Mouse (Mus musculus): ENCODE data around the gene Ddx42. TPM values are rescaled to one million over a fixed set of nuclear protein-coding genes. Genes with fewer than 3 reads are reported as not detected.

Gene Ddx42
- total and polyA plus RNA-seq, 2 experiments from 2014 or later: 34.1 to 61.9 TPM

DNA sequence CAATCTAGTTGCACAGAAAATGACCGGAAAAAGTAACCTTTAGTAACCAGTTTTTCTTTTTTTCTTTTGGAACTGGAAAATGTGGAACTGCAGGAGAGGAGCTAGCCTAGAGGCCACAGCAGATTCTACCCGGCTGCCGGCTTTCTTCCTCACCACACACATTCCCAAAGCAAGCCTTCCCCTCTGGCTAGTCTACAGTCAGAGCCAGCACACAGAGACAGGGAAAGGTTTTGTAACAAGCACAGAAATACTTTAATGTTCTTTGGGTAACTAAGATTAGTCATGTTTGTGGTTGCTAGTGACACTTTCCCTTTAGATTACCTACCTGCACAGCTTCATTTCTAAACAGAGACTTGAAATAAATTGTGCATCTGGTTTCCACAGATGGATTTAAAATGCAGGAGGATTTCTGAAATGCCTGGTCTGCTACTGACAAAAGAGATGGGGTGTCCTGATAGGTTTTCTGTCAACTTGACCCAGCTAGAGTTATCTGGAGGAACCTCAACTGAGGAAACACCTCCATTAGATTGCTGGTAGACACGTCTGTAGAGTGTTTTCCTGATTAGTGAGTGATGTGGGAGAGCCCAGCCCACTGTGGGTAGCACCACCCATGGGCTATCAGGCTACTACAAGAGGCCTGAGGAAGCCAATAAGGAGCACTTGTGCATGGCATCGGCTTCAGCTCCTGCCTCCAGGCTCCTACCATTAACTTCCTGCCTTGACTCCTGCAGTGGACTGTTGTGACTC is 38.5 kb upstream of the Ddx42 start:
- 78% methylated on average over 5 of the region's 5 CpGs for WGBS
- no peak overlapping the region for H3K4me3 ChIP-seq (ENCODE audit: low read length)
- H3K27ac ChIP-seq: no peak overlapping the region
- no peaks in the 10 kb centered on the region for H3K4me1 ChIP-seq (ENCODE audit: insufficient read depth, low read length)
- no peak overlapping the region for H3K4me2 ChIP-seq (ENCODE audit: low read depth, low read length)
- H3K36me3 ChIP-seq (ENCODE audit: insufficient read depth, low read length): 0 out of 2 replicates have a peak, but pooled peaks cover 4% of the 10 kb centered on the region
- TF ChIP-seq CTCF (IDR thresholded peaks at IDR 0.05; ENCODE audit: low read depth): no peak
- no peaks in the 10 kb centered on the region for H3K27me3 ChIP-seq (ENCODE audit: insufficient read depth, low read length)
- ATAC-seq (no peak), DNase-seq (ENCODE audit: low spot score) (no peak)
- H3K9ac ChIP-seq (replicated peaks; ENCODE audit: low read length): no peak overlapping the region
- no peaks in the 10 kb centered on the region for H3K9me3 ChIP-seq (ENCODE audit: low read length)

DNA sequence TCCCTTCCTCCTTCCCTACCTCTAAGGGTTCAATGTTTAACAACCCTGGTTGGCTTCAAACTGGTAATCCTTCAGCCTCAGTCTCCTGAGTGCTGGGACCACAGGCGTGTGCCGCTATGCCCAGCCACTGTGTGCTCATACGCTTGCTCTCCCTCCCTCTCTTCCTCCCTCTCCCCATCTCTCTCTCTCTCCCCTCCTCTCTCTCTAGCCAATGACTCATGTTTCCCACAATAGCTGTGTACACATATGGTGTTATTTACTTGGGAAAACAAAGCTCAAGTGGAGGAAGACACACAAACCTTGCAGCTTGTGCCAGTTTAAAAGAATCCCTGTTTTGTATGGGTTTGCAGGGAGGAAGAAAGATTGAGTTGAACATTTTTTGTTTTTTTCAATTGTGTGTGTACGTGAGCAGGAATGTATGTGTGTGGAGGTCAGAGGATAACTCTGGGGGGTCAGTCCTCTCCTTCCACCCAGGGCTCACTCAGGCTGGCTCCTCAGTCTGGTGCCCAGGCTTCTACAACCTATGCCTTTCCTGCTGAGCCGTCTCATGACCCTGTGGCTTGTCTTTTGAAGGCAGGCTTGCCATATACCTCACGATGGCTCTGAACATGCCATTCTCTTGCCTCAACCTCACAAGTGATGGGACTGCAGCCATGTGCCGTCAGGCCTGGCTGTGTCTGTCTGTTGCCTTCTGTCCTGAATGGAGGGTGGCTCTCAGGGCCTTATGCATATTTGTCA is 36.8 kb upstream of the Ddx42 start:
- DNase-seq (ENCODE audit: low spot score) (no peak), ATAC-seq (no peak)
- H3K9ac ChIP-seq (replicated peaks; ENCODE audit: low read length): no peak overlapping the region
- H3K4me1 ChIP-seq (ENCODE audit: insufficient read depth, low read length): no peaks in the 10 kb centered on the region
- H3K27ac ChIP-seq: no peak overlapping the region
- no peak overlapping the region for H3K4me2 ChIP-seq (ENCODE audit: low read depth, low read length)
- no peak for TF ChIP-seq CTCF (IDR thresholded peaks at IDR 0.05; ENCODE audit: low read depth)
- H3K27me3 ChIP-seq (ENCODE audit: insufficient read depth, low read length): no peaks in the 10 kb centered on the region
- no peak overlapping the region for H3K4me3 ChIP-seq (ENCODE audit: low read length)
- H3K36me3 ChIP-seq (ENCODE audit: insufficient read depth, low read length): 0 out of 2 replicates have a peak, but pooled peaks cover 4% of the 10 kb centered on the region
- no peaks in the 10 kb centered on the region for H3K9me3 ChIP-seq (ENCODE audit: low read length)
- 77% methylated on average over 7 of the region's 7 CpGs for WGBS

DNA sequence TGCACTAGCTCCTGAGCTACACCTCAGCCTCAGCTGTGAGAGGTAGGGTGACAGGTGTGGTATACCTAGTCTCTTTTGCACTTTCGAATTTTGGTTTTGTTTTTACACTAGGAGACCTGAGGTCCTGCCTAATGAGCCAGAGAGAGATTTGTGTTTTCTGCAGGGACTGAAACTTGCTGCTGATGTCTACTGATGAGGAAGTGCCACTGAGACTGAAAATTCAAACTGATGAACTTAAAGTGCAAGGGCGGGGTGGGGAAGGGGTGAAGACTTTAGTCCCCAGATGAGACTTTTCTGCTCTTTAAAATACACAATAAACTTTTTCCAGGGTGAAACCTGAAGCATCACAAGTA is 36.3 kb upstream of the Ddx42 start:
- no peak overlapping the region for H3K4me3 ChIP-seq (ENCODE audit: low read length)
- ATAC-seq: no peak
- DNase-seq (ENCODE audit: low spot score): no peak
- no peak overlapping the region for H3K27ac ChIP-seq
- H3K9me3 ChIP-seq (ENCODE audit: low read length): no peaks in the 10 kb centered on the region
- 0 out of 2 replicates have a peak, but pooled peaks cover 4% of the 10 kb centered on the region for H3K36me3 ChIP-seq (ENCODE audit: insufficient read depth, low read length)
- TF ChIP-seq CTCF (IDR thresholded peaks at IDR 0.05; ENCODE audit: low read depth): no peak
- H3K4me1 ChIP-seq (ENCODE audit: insufficient read depth, low read length): no peaks in the 10 kb centered on the region
- H3K4me2 ChIP-seq (ENCODE audit: low read depth, low read length): no peak overlapping the region
- H3K27me3 ChIP-seq (ENCODE audit: insufficient read depth, low read length): no peaks in the 10 kb centered on the region
- no peak overlapping the region for H3K9ac ChIP-seq (replicated peaks; ENCODE audit: low read length)
- WGBS: 89% methylated on average over 2 of the region's 2 CpGs

DNA sequence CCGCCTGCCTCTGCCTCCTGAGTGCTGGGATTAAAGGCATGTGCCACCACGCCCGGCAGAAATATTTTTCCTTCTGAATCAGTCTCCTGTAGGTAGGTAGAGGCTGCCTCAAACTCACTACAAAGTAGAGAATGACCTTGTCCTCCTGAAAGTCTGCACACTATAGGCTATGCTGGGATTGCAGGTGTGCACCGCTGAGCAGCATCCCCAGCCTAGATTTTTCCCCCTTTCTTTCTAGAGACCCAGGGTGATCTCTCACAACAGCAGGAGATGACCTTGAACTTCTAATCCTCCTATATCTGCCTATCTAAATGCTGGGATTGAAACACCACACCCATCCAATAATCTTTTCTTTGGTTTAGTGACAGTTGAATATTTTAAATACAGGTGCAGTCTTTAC is 29.4 kb upstream of the Ddx42 start:
- H3K27ac ChIP-seq: no peak overlapping the region
- WGBS: 96% methylated on average over 4 of the region's 4 CpGs

DNA sequence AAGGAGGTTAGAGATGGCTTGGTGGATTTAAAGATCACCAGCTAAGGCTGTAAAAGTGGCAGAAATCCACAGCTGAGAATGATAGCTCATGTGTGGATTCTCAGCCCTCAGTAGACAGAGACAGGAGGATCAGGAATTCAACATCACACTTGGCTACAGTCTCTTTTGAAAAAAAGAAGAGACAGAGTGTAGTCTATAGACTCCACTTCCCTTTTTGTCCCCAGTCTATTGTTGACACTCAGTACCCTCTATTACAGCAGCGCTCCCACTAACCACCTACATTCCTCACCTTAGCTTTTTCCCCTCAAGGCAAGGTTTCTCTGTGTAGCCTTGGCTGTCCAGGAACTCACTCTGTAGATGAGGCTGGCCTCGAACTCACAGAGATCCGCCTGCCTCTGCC is 25.0 kb upstream of the Ddx42 start:
- no peak overlapping the region for H3K27ac ChIP-seq
- ATAC-seq: no peak
- TF ChIP-seq CTCF (IDR thresholded peaks at IDR 0.05; ENCODE audit: low read depth): no peak

More for the DNA sequence above, 29.4 kb upstream of the Ddx42 start:
- ATAC-seq (no peak), DNase-seq (ENCODE audit: low spot score) (no peak)
- Histone ChIP-seq H3K27me3 (ENCODE audit: insufficient read depth, low read length) (no peaks in the 10 kb centered on the region), H3K9ac (replicated peaks; ENCODE audit: low read length) (no peak overlapping the region), H3K36me3 (ENCODE audit: insufficient read depth, low read length) (peaks cover 7% of the 10 kb centered on the region; the same call in 1 of the 2 replicates), H3K4me3 (ENCODE audit: low read length) (no peak overlapping the region), H3K9me3 (ENCODE audit: low read length) (no peaks in the 10 kb centered on the region), H3K4me2 (ENCODE audit: low read depth, low read length) (no peak overlapping the region), H3K4me1 (ENCODE audit: insufficient read depth, low read length) (peaks cover under 1% of the 10 kb centered on the region; the same call in 1 of the 2 replicates)
- TF ChIP-seq CTCF (IDR thresholded peaks at IDR 0.05; ENCODE audit: low read depth): no peak

DNA sequence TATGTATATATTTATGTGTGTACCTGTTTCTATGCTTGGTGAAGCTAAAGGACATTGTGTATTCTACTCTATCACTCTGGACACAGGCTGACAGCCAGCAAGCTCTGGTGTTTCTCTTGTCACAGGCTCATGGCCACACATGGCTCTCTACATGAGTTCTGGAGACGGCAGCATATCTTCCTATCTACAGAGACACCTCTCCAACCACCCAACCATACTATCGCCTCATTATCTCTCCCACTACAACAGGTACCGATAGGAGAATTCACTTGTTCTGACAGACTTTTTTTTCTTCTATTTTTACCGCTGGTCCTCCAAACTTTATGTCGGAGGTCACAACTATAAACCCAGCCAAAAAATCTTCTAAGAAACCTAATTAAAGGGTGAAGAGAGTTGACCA is 24.5 kb upstream of the Ddx42 start:
- Histone ChIP-seq H3K4me1 (ENCODE audit: insufficient read depth, low read length) (peaks cover 8% of the 10 kb centered on the region), H3K4me2 (ENCODE audit: low read depth, low read length) (peak overlapping the region; percentile 78), H3K27ac (no peak overlapping the region), H3K4me3 (ENCODE audit: low read length) (peak overlapping the region; percentile 71), H3K27me3 (ENCODE audit: insufficient read depth, low read length) (no peaks in the 10 kb centered on the region), H3K9ac (replicated peaks; ENCODE audit: low read length) (no peak overlapping the region), H3K36me3 (ENCODE audit: insufficient read depth, low read length) (no peaks in the 10 kb centered on the region), H3K9me3 (ENCODE audit: low read length) (no peaks in the 10 kb centered on the region)
- ATAC-seq (no peak), DNase-seq (ENCODE audit: low spot score) (no peak)
- 82% methylated on average over 5 of the region's 5 CpGs for WGBS
- no peak for TF ChIP-seq CTCF (IDR thresholded peaks at IDR 0.05; ENCODE audit: low read depth)

More for the DNA sequence above, 25.0 kb upstream of the Ddx42 start:
- no peak overlapping the region for H3K9ac ChIP-seq (replicated peaks; ENCODE audit: low read length)
- WGBS: 98% methylated on average over 3 of the region's 3 CpGs
- no peaks in the 10 kb centered on the region for H3K9me3 ChIP-seq (ENCODE audit: low read length)
- H3K4me1 ChIP-seq (ENCODE audit: insufficient read depth, low read length): peaks cover 8% of the 10 kb centered on the region
- H3K4me2 ChIP-seq (ENCODE audit: low read depth, low read length): no peak overlapping the region
- H3K4me3 ChIP-seq (ENCODE audit: low read length): no peak overlapping the region
- DNase-seq (ENCODE audit: low spot score): no peak
- no peaks in the 10 kb centered on the region for H3K36me3 ChIP-seq (ENCODE audit: insufficient read depth, low read length)
- H3K27me3 ChIP-seq (ENCODE audit: insufficient read depth, low read length): no peaks in the 10 kb centered on the region
